Mouse (Mus musculus) limb, embryonic 12.5 days (tissue): Measurements from ENCODE around the gene Atxn7. TPM values are rescaled to one million over a fixed set of nuclear protein-coding genes. Genes with fewer than 3 reads are reported as not detected.

ENCODE experiments used
- polyA plus RNA-seq: library from polyadenylated mRNA; unstranded; fragments of >200 nt; fragmentation: Nextera tagmentation; extraction: Ambion mirVana; gene quantifications from 2 replicates; pipeline ENCODE4 v1.2.1, GENCODE M21; 2016

Gene Atxn7
- polyA plus RNA-seq, 1 experiment from 2014 or later = 4.8 TPM

Other genes starting within 250 kb of the Atxn7 start
- gene Gm281, start 47.0 kb upstream of the Atxn7 start, polyA plus RNA-seq = 0.06 TPM in 1 of 2 replicates, not detected in the other
- 228 and 236 TPM in 2 replicates for gene Thoc7, start 412 bp downstream of the Atxn7 start, polyA plus RNA-seq
- gene Psmd6, start 159.5 kb downstream of the Atxn7 start, polyA plus RNA-seq = 275 TPM in 2 replicates
- gene Olfr720, start 225.4 kb downstream of the Atxn7 start, polyA plus RNA-seq = not detected in 2 replicates